Comparison of ENCODE assay signal across 18 mouse cellular contexts in the genomic region with DNA sequence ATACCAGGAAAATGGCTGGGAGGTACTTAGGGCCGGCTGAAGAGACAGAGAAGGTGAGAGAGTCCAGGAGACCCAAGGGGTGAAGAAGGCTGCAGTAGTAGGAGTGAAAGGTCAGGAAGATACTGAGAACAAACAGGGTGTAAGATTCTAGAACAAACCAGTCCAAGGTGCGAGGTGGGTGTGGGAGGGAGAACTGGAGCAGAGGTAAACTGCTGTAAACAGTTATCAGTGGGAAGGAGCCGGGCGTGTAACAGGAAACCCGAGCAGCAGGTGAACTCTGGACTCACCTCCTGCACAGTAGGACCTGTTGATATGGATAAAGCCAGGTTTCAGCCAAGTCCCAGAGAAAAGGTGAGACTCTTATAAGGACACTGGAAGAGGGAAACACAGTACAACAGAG. TPM values are rescaled to one million over a fixed set of nuclear protein-coding genes. Genes with fewer than 3 reads are reported as not detected.
DNase-seq lines count a peak whose midpoint lies in the region; ATAC-seq and TF ChIP-seq lines count a peak whose summit lies in the region.
"Had no signal": no experiment of that assay in that cellular context is flagged by ENCODE, and none has a peak within 500 bp of the region (broad histone marks: within the 10 kb centered on the region; RNA-seq: fewer than 3 reads in every experiment).

No protein-coding gene starts in this region.

- WGBS in kidney, embryonic 16.5 days, result 61% methylated on average over 5 of the region's 5 CpGs
- WGBS in midbrain, embryonic 13.5 days, result 83% methylated on average over 5 of the region's 5 CpGs
- 79% methylated on average over 5 of the region's 5 CpGs for WGBS in midbrain, postnatal 0 days
- 26% methylated on average over 5 of the region's 5 CpGs for WGBS in small intestine, adult 2 months

- no peak overlapping the region for H3K9ac ChIP-seq in kidney, embryonic 16.5 days (replicated peaks; ENCODE audit: low read length)
- H3K9ac ChIP-seq in midbrain, embryonic 13.5 days (replicated peaks), result peak overlapping the region; percentile 25; the same call in 1 of the 2 replicates
- no peak overlapping the region for H3K9ac ChIP-seq in midbrain, postnatal 0 days (replicated peaks; ENCODE audit: low read length, poor library complexity, severe bottlenecking)
- H3K9ac ChIP-seq: embryonic facial prominence, embryonic 12.5 days; heart, embryonic 13.5 days; limb, embryonic 15.5 days had no signal

- TF ChIP-seq CTCF in midbrain, postnatal 0 days (IDR thresholded peaks at IDR 0.05), result no peak
- TF ChIP-seq CTCF in small intestine, adult 2 months (IDR thresholded peaks at IDR 0.05; ENCODE audit: extremely low read depth, insufficient read length, insufficient replicate concordance, low read depth, low read length), result no peak

- H3K36me3 ChIP-seq in kidney, embryonic 16.5 days (ENCODE audit: insufficient read depth, low read length), result peaks cover 9% of the 10 kb centered on the region
- H3K36me3 ChIP-seq in midbrain, embryonic 13.5 days, result peaks cover 32% of the 10 kb centered on the region
- peaks cover 17% of the 10 kb centered on the region for H3K36me3 ChIP-seq in midbrain, postnatal 0 days (ENCODE audit: insufficient read depth, low read length)
- H3K36me3 ChIP-seq in small intestine, adult 2 months (ENCODE audit: control insufficient read depth, insufficient read depth, low read length), result no peaks in the 10 kb centered on the region

- ATAC-seq in kidney, embryonic 16.5 days (ENCODE audit: low FRiP score, low TSS enrichment), result no peak
- no peak for ATAC-seq in midbrain, embryonic 13.5 days
- no peak for ATAC-seq in midbrain, postnatal 0 days (ENCODE audit: low FRiP score)
- ATAC-seq: activated CD4-positive, CD25-positive, alpha-beta regulatory T cell, adult 4 months; forebrain, embryonic 16.5 days had no signal

- no peaks in the 10 kb centered on the region for H3K9me3 ChIP-seq in kidney, embryonic 16.5 days (ENCODE audit: low read length)
- H3K9me3 ChIP-seq in midbrain, embryonic 13.5 days, result no peaks in the 10 kb centered on the region
- H3K9me3 ChIP-seq in midbrain, postnatal 0 days (ENCODE audit: low read length), result no peaks in the 10 kb centered on the region
- H3K9me3 ChIP-seq: embryonic facial prominence, embryonic 12.5 days; heart, embryonic 13.5 days had no signal

- H3K4me2 ChIP-seq in kidney, embryonic 16.5 days (replicated peaks; ENCODE audit: low read depth, low read length), result no peak overlapping the region
- H3K4me2 ChIP-seq in midbrain, embryonic 13.5 days (replicated peaks), result no peak overlapping the region
- no peak overlapping the region for H3K4me2 ChIP-seq in midbrain, postnatal 0 days (ENCODE audit: low read depth, low read length, poor library complexity, severe bottlenecking)
- H3K4me2 ChIP-seq: embryonic facial prominence, embryonic 12.5 days; heart, embryonic 13.5 days; limb, embryonic 15.5 days had no signal

- no peak overlapping the region for H3K4me3 ChIP-seq in kidney, embryonic 16.5 days (ENCODE audit: low read length)
- H3K4me3 ChIP-seq in midbrain, embryonic 13.5 days (replicated peaks), result no peak overlapping the region
- no peak overlapping the region for H3K4me3 ChIP-seq in midbrain, postnatal 0 days (ENCODE audit: low read depth, low read length)
- peak overlapping the region; percentile 55 for H3K4me3 ChIP-seq in small intestine, adult 2 months (ENCODE audit: low read depth, low read length)
- H3K4me3 ChIP-seq: embryonic facial prominence, embryonic 12.5 days; heart, embryonic 13.5 days; limb, embryonic 15.5 days had no signal

- intact Hi-C loops in heart, postnatal 36 days (cut with DNase I), result no loop called here

- no peak for TF ChIP-seq POLR2A in small intestine, adult 2 months (IDR thresholded peaks at IDR 0.05; ENCODE audit: low read depth, low read length)

- H3K27ac ChIP-seq in kidney, embryonic 16.5 days (ENCODE audit: low read length), result no peak overlapping the region
- H3K27ac ChIP-seq in midbrain, embryonic 13.5 days, result no peak overlapping the region
- no peak overlapping the region for H3K27ac ChIP-seq in midbrain, postnatal 0 days (ENCODE audit: low read depth, low read length)
- H3K27ac ChIP-seq in small intestine, adult 2 months (ENCODE audit: insufficient read depth, low read depth, low read length), result peak overlapping the region; percentile 100
- H3K27ac ChIP-seq: embryonic facial prominence, embryonic 12.5 days; heart, embryonic 13.5 days; limb, embryonic 15.5 days had no signal

- peak; percentile 51 for DNase-seq in kidney, adult 18-20 months
- DNase-seq in midbrain, postnatal 0 days (ENCODE audit: low spot score), result no peak
- no peak for DNase-seq in lung, adult 18-20 months
- DNase-seq in heart, postnatal 36 days, result no peak
- DNase-seq: adrenal gland, postnatal 14 days; cerebellum, adult 2 months; lung, postnatal 10 days; spleen, adult 18-20 months; thymus, postnatal 25 days had no signal

- no peaks in the 10 kb centered on the region for H3K4me1 ChIP-seq in kidney, embryonic 16.5 days (ENCODE audit: insufficient read depth, low read length)
- no peaks in the 10 kb centered on the region for H3K4me1 ChIP-seq in midbrain, embryonic 13.5 days (replicated peaks)
- H3K4me1 ChIP-seq in midbrain, postnatal 0 days (ENCODE audit: insufficient read depth, low read length), result no peaks in the 10 kb centered on the region
- H3K4me1 ChIP-seq in small intestine, adult 2 months (ENCODE audit: control insufficient read depth, insufficient read depth, insufficient read length, low read length), result peaks cover 20% of the 10 kb centered on the region
- H3K4me1 ChIP-seq: embryonic facial prominence, embryonic 12.5 days; heart, embryonic 13.5 days; limb, embryonic 15.5 days had no signal

- no peaks in the 10 kb centered on the region for H3K27me3 ChIP-seq in kidney, embryonic 16.5 days (ENCODE audit: insufficient read depth, low read length)
- no peaks in the 10 kb centered on the region for H3K27me3 ChIP-seq in midbrain, embryonic 13.5 days
- H3K27me3 ChIP-seq in midbrain, postnatal 0 days (ENCODE audit: insufficient read depth, low read length), result no peaks in the 10 kb centered on the region
- no peaks in the 10 kb centered on the region for H3K27me3 ChIP-seq in small intestine, adult 2 months (ENCODE audit: control insufficient read depth, insufficient read depth, low read length)
- H3K27me3 ChIP-seq: CH12.LX; embryonic facial prominence, embryonic 12.5 days; heart, embryonic 13.5 days; limb, embryonic 15.5 days had no signal

RNA-seq across cellular contexts. Expression of gene Acox1, which starts 11.9 kb away (rescaled TPM):
- 46.1 and 48.8 TPM in 2 replicates for polyA plus RNA-seq in kidney, embryonic 16.5 days (2015; fragmentation: Nextera tagmentation; extraction: Ambion mirVana)
- polyA plus RNA-seq in midbrain, embryonic 13.5 days (2015; fragmentation: Nextera tagmentation; extraction: Ambion mirVana), result 50.3 and 51.0 TPM in 2 replicates
- total RNA-seq in midbrain, postnatal 0 days (2014; rRNA removed), result 110 and 116 TPM in 2 replicates
- polyA plus RNA-seq in midbrain, postnatal 0 days (2015; fragmentation: Nextera tagmentation; extraction: Ambion mirVana), result 66.1 and 69.2 TPM in 2 replicates
- 71.1 and 112 TPM in 2 replicates for polyA plus RNA-seq in small intestine, adult 2 months (2012; rRNA removed)
- 100 to 1,000 TPM; 160 to 173 TPM for total RNA-seq in heart, postnatal 36 days (2021)

RNA-seq across cellular contexts. Expression of gene Ten1, which starts 12.0 kb away (rescaled TPM):
- 85.0 and 85.9 TPM in 2 replicates for polyA plus RNA-seq in kidney, embryonic 16.5 days (2015; fragmentation: Nextera tagmentation; extraction: Ambion mirVana)
- 78.4 and 88.2 TPM in 2 replicates for polyA plus RNA-seq in midbrain, embryonic 13.5 days (2015; fragmentation: Nextera tagmentation; extraction: Ambion mirVana)
- 54.2 and 60.5 TPM in 2 replicates for total RNA-seq in midbrain, postnatal 0 days (2014; rRNA removed)
- 91.2 and 101 TPM in 2 replicates for polyA plus RNA-seq in midbrain, postnatal 0 days (2015; fragmentation: Nextera tagmentation; extraction: Ambion mirVana)
- polyA plus RNA-seq in small intestine, adult 2 months (2012; rRNA removed), result 15.8 and 27.7 TPM in 2 replicates
- total RNA-seq in heart, postnatal 36 days (2021), result 10 to 100 TPM; 10.5 to 20.1 TPM

RNA-seq across cellular contexts. Expression of gene Evpl, which starts 27.2 kb away (rescaled TPM):
- polyA plus RNA-seq in kidney, embryonic 16.5 days (2015; fragmentation: Nextera tagmentation; extraction: Ambion mirVana), result 3.5 and 4.1 TPM in 2 replicates
- 0.28 and 0.30 TPM in 2 replicates for polyA plus RNA-seq in midbrain, embryonic 13.5 days (2015; fragmentation: Nextera tagmentation; extraction: Ambion mirVana)
- 3.3 and 4.9 TPM in 2 replicates for total RNA-seq in midbrain, postnatal 0 days (2014; rRNA removed)
- 1.9 and 2.3 TPM in 2 replicates for polyA plus RNA-seq in midbrain, postnatal 0 days (2015; fragmentation: Nextera tagmentation; extraction: Ambion mirVana)
- polyA plus RNA-seq in small intestine, adult 2 months (2012; rRNA removed), result 6.3 and 12.1 TPM in 2 replicates
- total RNA-seq in heart, postnatal 36 days (2021), result 1 to 10 TPM in 1 of 2 experiments, under 1 TPM in 1; 0.62 to 1.0 TPM
- polyA plus RNA-seq: activated CD4-positive, CD25-positive, alpha-beta regulatory T cell, adult 4 months had no signal

RNA-seq across cellular contexts. Expression of gene Fbf1, which starts 42.7 kb away (rescaled TPM):
- polyA plus RNA-seq in kidney, embryonic 16.5 days (2015; fragmentation: Nextera tagmentation; extraction: Ambion mirVana), result 38.7 and 45.6 TPM in 2 replicates
- polyA plus RNA-seq in midbrain, embryonic 13.5 days (2015; fragmentation: Nextera tagmentation; extraction: Ambion mirVana), result 69.1 and 76.5 TPM in 2 replicates
- total RNA-seq in midbrain, postnatal 0 days (2014; rRNA removed), result 82.2 and 83.0 TPM in 2 replicates
- polyA plus RNA-seq in midbrain, postnatal 0 days (2015; fragmentation: Nextera tagmentation; extraction: Ambion mirVana), result 38.6 and 43.7 TPM in 2 replicates
- polyA plus RNA-seq in small intestine, adult 2 months (2012; rRNA removed), result 5.0 and 6.5 TPM in 2 replicates
- total RNA-seq in heart, postnatal 36 days (2021), result 10 to 100 TPM; 13.2 to 16.2 TPM
